Mouse (Mus musculus): ENCODE measurements at regions not wholly inside any gene's neighbourhood (a gene's known extent, or its start where the extent isn't known, plus 50 kb on each side); places are given as distances from the start of the nearest gene placed in this dataset.

DNA sequence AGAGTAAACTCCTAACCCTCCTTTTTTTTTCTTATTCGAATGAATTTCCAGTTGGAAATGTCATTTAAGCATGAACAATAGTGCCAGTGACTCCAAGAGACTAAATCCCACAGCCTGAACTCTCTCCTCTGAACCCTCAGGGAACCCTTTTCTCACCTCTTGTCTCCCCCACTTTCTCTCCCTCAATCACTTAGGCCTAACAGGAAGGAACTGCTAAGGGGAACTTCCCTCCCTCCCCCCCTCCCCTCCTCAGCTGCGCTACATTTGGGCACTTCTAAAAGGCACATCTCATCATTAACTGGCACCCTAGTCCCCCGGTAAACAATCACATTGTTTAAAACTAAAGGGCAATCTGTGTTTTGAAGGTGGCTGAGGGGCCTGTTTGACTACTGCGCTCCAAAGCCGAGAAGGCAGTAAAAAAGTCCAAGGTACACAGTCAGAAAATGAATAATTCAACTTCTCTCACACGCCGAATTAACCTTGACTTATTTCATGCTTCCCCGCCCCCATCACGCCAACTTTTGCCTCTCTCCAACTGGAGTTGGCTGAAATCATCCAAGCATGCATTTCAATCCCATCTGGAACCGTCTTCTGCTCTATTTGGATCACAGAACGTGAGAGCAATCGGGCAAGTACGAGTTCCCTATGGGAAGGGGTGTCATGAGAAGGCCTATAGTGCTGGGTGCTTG, 71.2 kb upstream of the Klf7 start:
- no peak overlapping the region for H3K4me2 ChIP-seq (replicated peaks)
- H3K4me3 ChIP-seq = no peak overlapping the region
- 65% methylated on average over 13 of the region's 13 CpGs for WGBS
- no peak overlapping the region for H3K27ac ChIP-seq
- H3K9ac ChIP-seq = no peak overlapping the region
- no peaks in the 10 kb centered on the region for H3K27me3 ChIP-seq
- ATAC-seq (ENCODE audit: insufficient number of reproducible peaks, insufficient read depth, low FRiP score, low TSS enrichment) = no peak
- no peaks in the 10 kb centered on the region for H3K9me3 ChIP-seq
- 0 out of 2 replicates have a peak, but pooled peaks cover 6% of the 10 kb centered on the region for H3K4me1 ChIP-seq
- H3K36me3 ChIP-seq = no peaks in the 10 kb centered on the region

DNA sequence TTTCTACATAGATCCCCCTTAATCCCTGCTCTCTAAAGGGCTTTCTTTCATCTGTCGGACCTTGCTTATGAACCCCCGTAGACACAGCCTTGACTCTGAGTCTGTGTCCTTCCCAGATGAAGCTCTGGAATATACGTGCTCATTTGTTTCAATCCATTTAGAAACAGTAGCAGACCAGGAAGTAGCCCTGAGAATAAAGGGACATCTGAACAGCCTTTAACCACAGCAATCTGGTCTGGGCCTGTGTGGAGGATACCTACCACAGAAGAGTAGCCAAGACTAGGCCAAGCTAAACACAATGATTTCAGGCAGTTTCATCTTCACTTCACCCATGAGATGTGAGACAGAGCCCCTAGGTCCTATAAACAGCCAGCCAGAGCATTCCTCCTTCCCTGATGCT, 70.7 kb upstream of the Klf7 start:
- Histone ChIP-seq H3K9ac (no peak overlapping the region), H3K36me3 (no peaks in the 10 kb centered on the region), H3K27ac (no peak overlapping the region), H3K27me3 (no peaks in the 10 kb centered on the region), H3K9me3 (no peaks in the 10 kb centered on the region), H3K4me1 (0 out of 2 replicates have a peak, but pooled peaks cover 6% of the 10 kb centered on the region), H3K4me3 (no peak overlapping the region), H3K4me2 (replicated peaks) (no peak overlapping the region)
- ATAC-seq (ENCODE audit: insufficient number of reproducible peaks, insufficient read depth, low FRiP score, low TSS enrichment) = no peak
- WGBS = 71% methylated on average over 3 of the region's 3 CpGs

DNA sequence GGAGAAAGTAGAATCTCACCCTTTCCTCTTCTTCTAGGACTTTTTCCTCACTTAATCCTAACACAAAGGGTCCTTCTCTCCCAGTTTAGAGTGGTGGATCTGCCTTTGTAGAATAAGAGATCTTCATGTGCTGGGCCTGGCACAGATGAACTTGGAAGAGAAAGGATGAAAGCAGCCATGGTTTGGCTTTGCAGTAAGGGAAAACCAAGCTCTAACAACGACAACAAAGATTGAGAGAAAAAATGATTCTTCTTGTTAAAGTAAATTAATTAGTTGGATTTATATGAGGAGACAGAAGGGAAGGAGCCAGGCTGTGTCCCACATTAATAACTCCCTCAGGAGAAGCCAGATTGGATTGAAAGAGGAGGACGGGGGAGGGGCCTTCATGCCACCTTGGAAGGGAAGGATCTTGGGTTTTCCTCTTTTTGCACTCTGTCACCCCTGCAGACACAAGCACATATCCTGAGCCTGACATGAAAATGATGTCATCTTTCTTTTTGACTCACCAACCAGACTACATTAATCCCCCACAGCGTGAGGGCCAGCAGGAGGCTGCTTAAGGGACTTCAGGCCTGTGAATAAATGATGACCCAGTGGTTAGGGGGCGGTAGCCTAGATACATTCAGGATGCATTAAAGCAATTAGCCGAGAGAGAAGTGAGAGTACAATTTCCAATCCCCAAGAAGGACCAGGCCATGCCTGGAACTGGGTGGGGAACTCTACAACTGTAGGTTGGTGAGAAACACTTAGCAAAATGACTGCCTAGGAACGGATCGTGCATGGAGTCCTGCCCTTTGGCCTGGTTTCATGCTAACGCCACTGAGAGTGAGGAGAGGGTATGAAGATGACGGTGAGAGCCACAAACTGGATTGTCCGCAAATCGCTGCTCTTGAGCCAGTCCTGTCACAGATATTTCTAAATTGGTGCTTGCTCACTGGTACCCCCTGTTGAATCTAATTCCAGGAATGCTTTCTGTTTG, 69.4 kb upstream of the Klf7 start:
- Histone ChIP-seq H3K9ac (no peak overlapping the region), H3K36me3 (no peaks in the 10 kb centered on the region), H3K27ac (no peak overlapping the region), H3K4me3 (no peak overlapping the region), H3K9me3 (no peaks in the 10 kb centered on the region), H3K4me1 (0 out of 2 replicates have a peak, but pooled peaks cover 6% of the 10 kb centered on the region), H3K27me3 (no peaks in the 10 kb centered on the region), H3K4me2 (replicated peaks) (no peak overlapping the region)
- 0 out of 2 replicates have a peak, but pooled peaks have one; percentile 23 for ATAC-seq (ENCODE audit: insufficient number of reproducible peaks, insufficient read depth, low FRiP score, low TSS enrichment)
- WGBS = 73% methylated on average over 11 of the region's 11 CpGs

DNA sequence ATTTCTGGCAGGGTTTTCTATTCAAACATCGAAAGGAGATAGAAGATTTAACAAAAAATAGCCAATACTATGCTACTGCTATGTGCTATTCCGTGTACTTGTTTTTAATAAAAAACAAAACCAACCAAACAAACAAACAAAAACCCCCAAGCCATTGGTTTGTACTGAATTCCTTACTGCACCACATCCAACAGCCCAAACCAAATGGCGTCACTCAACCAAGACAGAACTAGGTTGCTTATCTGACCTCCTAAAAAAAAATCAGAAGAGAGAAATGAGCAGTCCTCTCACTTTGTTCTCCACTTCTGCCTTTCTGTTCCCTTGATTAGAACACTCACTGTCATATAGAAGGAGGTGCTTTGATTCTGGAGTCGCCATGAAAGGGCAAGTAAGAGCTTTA, 68.6 kb upstream of the Klf7 start:
- Histone ChIP-seq H3K27me3 (no peaks in the 10 kb centered on the region), H3K27ac (no peak overlapping the region)
- 84% methylated on average over 4 of the region's 4 CpGs for WGBS

DNA sequence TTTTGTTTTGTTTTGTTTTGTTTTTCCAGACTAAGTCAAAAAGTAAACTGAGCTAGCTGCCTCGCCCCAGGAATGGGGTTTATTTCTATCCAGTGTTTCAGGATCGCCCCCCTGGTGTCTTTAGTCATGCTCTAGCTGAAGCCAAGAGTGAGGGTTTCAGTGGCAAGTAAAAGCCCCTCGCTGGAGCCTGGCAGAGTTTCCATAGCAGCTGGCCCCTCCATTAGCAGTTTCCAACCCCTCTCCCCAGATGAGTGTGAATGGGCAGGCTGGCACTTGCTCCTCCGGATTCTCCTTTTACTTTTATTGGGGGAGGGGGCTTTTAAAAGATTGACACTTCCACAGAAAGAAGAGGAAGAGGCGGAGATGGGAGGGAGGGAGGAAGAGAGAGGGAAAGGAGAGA, 68.0 kb upstream of the Klf7 start:
- no peaks in the 10 kb centered on the region for H3K9me3 ChIP-seq
- no peaks in the 10 kb centered on the region for H3K27me3 ChIP-seq
- no peak for ATAC-seq (ENCODE audit: insufficient number of reproducible peaks, insufficient read depth, low FRiP score, low TSS enrichment)
- no peak overlapping the region for H3K4me3 ChIP-seq
- no peak overlapping the region for H3K9ac ChIP-seq
- no peak overlapping the region for H3K4me2 ChIP-seq (replicated peaks)
- 23% methylated on average over 5 of the region's 5 CpGs for WGBS
- no peaks in the 10 kb centered on the region for H3K36me3 ChIP-seq
- no peak overlapping the region for H3K27ac ChIP-seq
- H3K4me1 ChIP-seq = 0 out of 2 replicates have a peak, but pooled peaks cover 6% of the 10 kb centered on the region

More for the DNA sequence above, 68.6 kb upstream of the Klf7 start:
- no peak overlapping the region for H3K4me3 ChIP-seq
- H3K9ac ChIP-seq = no peak overlapping the region
- H3K4me1 ChIP-seq = 0 out of 2 replicates have a peak, but pooled peaks cover 6% of the 10 kb centered on the region
- H3K36me3 ChIP-seq = no peaks in the 10 kb centered on the region
- no peaks in the 10 kb centered on the region for H3K9me3 ChIP-seq
- no peak overlapping the region for H3K4me2 ChIP-seq (replicated peaks)
- ATAC-seq (ENCODE audit: insufficient number of reproducible peaks, insufficient read depth, low FRiP score, low TSS enrichment) = no peak

DNA sequence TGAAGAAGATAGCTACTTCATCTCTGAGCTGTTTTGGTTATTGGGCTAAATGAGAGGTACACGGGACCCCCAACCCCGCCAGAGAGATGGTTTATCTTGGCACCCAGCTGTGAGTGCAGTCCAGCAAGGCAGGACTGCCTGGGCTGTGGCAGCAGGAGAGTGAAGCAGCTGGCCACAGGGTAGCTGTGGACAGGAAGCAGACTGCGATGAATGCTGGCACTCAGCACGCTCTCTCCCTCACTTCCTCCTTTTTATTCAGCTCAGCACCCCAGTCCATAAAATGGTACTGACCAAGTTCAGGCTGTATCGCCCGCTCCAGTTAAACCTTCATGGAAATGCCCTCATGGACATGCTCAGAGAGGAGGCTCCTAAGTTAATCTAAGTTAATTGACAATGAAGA, 67.4 kb upstream of the Klf7 start:
- 47% methylated on average over 6 of the region's 6 CpGs for WGBS

DNA sequence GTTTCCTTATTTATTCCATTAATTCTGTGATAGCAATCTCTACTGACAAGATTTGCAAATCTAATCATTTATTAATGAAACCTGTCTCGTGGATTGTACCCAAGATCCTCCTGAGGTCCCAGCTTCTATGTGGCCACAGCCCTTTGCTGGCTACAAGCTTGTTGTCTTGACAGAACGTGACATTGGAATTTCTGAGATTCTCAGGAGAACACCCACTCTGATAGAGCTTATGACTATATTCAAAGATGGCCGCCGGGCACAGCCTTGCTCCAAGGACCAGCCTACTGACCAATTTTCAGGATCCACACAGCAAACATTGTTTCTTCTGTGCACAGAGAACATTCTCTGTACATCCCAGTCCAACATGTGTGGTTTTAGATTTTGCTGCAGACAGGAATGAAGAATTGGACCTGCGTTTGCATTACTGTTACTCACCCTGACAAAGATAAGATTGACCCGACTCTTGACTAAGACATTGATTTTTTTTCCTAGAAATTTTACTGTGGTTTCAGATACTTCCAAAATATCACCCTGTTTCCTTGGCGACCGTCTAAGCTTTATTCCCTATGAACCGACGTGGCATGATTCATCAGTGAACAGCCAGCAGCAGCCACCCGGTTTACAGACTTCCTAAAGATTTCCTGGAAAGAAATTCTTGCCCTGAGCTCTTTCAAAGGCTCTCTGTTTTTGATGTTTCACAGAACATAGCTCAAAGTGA, 65.9 kb upstream of the Klf7 start:
- H3K4me2 ChIP-seq (replicated peaks) = no peak overlapping the region
- WGBS = 87% methylated on average over 11 of the region's 11 CpGs
- no peak for ATAC-seq (ENCODE audit: insufficient number of reproducible peaks, insufficient read depth, low FRiP score, low TSS enrichment)

More for the DNA sequence above, 67.4 kb upstream of the Klf7 start:
- no peak overlapping the region for H3K4me3 ChIP-seq
- H3K4me2 ChIP-seq (replicated peaks) = no peak overlapping the region
- H3K27me3 ChIP-seq = no peaks in the 10 kb centered on the region
- H3K36me3 ChIP-seq = no peaks in the 10 kb centered on the region
- ATAC-seq (ENCODE audit: insufficient number of reproducible peaks, insufficient read depth, low FRiP score, low TSS enrichment) = no peak
- no peak overlapping the region for H3K27ac ChIP-seq
- H3K4me1 ChIP-seq = 0 out of 2 replicates have a peak, but pooled peaks cover 6% of the 10 kb centered on the region
- no peaks in the 10 kb centered on the region for H3K9me3 ChIP-seq
- H3K9ac ChIP-seq = no peak overlapping the region

DNA sequence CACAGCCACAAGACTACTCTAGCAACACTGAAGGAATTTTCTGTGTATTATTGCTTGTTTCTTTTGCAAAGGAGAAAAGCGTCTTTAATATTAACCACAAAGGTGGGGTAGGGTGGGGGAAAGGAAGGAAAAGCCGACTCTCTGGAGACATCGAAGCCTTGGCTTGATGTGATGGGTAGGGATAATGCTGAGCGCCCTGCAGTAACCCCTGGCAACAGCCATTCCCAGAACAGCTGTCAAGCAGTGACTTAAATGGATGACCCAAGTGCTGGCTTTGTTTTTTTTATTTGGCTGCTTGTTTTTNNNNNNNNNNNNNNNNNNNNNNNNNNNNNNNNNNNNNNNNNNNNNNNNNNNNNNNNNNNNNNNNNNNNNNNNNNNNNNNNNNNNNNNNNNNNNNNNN, 51.6 kb upstream of the Klf7 start:
- WGBS = 57% methylated on average over 4 of the region's 4 CpGs
- no peak for ATAC-seq (ENCODE audit: insufficient number of reproducible peaks, insufficient read depth, low FRiP score, low TSS enrichment)
- Histone ChIP-seq H3K27me3 (no peaks in the 10 kb centered on the region), H3K4me1 (no peaks in the 10 kb centered on the region), H3K27ac (no peak overlapping the region), H3K36me3 (no peaks in the 10 kb centered on the region), H3K4me2 (replicated peaks) (no peak overlapping the region), H3K9ac (no peak overlapping the region), H3K4me3 (no peak overlapping the region), H3K9me3 (no peaks in the 10 kb centered on the region)

More for the DNA sequence above, 65.9 kb upstream of the Klf7 start:
- H3K9me3 ChIP-seq = no peaks in the 10 kb centered on the region
- H3K4me1 ChIP-seq = 0 out of 2 replicates have a peak, but pooled peaks cover 6% of the 10 kb centered on the region
- H3K27me3 ChIP-seq = no peaks in the 10 kb centered on the region
- no peak overlapping the region for H3K27ac ChIP-seq
- no peak overlapping the region for H3K4me3 ChIP-seq
- H3K9ac ChIP-seq = no peak overlapping the region
- no peaks in the 10 kb centered on the region for H3K36me3 ChIP-seq

DNA sequence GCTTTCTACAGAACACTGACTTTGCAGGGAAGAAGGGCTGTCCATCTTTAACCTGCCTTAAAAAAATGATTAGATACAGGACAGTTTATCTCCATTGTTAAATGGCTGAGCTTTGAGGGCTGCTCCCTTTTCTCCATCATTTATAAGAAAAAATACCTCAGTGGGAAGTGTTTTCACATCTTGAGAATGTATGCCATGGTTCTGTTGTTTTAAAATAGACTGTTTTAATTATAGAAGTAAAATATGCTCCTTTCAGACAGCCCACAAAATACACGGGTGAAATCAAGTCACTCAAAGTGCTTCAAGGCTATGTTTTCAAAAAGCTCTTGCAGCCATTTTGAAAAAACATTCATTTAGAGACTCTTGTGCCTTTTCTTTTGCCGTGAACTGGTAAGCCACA, 50.0 kb upstream of the Klf7 start:
- Histone ChIP-seq H3K9me3 (no peaks in the 10 kb centered on the region), H3K4me1 (no peaks in the 10 kb centered on the region), H3K4me2 (replicated peaks) (no peak overlapping the region), H3K27me3 (no peaks in the 10 kb centered on the region), H3K9ac (no peak overlapping the region), H3K36me3 (no peaks in the 10 kb centered on the region), H3K4me3 (no peak overlapping the region), H3K27ac (no peak overlapping the region)
- 34% methylated on average over 2 of the region's 2 CpGs for WGBS
- no peak for ATAC-seq (ENCODE audit: insufficient number of reproducible peaks, insufficient read depth, low FRiP score, low TSS enrichment)
